Mouse (Mus musculus) C2C12 (cell line): ENCODE results near the gene Tom1l2.

Experiments
- CEBPB ChIP-seq: IDR thresholded peaks from one replicate; pipeline ENCODE4 v1.6.1; 2011; ENCODE audit warnings: low read depth, mild to moderate bottlenecking, control low read depth, moderate library complexity
- CTCF ChIP-seq: IDR thresholded peaks from one replicate; pipeline ENCODE4 v1.5.1; 2011; ENCODE audit not compliant: control insufficient read depth, insufficient read depth, insufficient read length

- no peak for TF ChIP-seq CTCF
- no peak for TF ChIP-seq CEBPB
These were observed 43.8 kb upstream of the Tom1l2 start for GRCm38 (mm10) chr11:60396546-60396945.
